Mouse (Mus musculus): ENCODE data around the gene H2-M10.3. TPM values are rescaled to one million over a fixed set of nuclear protein-coding genes. Genes with fewer than 3 reads are reported as not detected.

The H2-M10.3 gene
- polyA plus RNA-seq, 1 experiment from 2014 or later, result not detected

- H3K9ac ChIP-seq (ENCODE audit: low read depth, low read length), result no peak overlapping the region
- no peaks in the 10 kb centered on the region for H3K9me3 ChIP-seq (replicated peaks; ENCODE audit: control insufficient read depth, low read length)
- H3K36me3 ChIP-seq (ENCODE audit: control insufficient read depth, insufficient read depth), result no peaks in the 10 kb centered on the region
- ATAC-seq (ENCODE audit: low read depth), result no peak
- H3K4me2 ChIP-seq (ENCODE audit: low read depth, low read length), result peak overlapping the region; percentile 80
- H3K27me3 ChIP-seq (ENCODE audit: control insufficient read depth, insufficient read depth, low read depth, low read length), result peaks cover 3% of the 10 kb centered on the region; the same call in 1 of the 2 replicates
- 26% methylated on average over 5 of the region's 5 CpGs for WGBS (ENCODE audit: insufficient replicate concordance)
- H3K27ac ChIP-seq (ENCODE audit: low read length), result no peak overlapping the region
- peak overlapping the region; percentile 58 for H3K4me3 ChIP-seq (ENCODE audit: low read depth, low read length)
- H3K4me1 ChIP-seq (ENCODE audit: control insufficient read depth, low read depth, low read length), result no peaks in the 10 kb centered on the region; the same call in 1 of the 2 replicates
Measured at GRCm38 (mm10) chr17:36315689-36316253, 52.4 kb downstream of the H2-M10.3 start.

GRCm38 (mm10) chr17:36315041-36315688, 53.1 kb downstream of the H2-M10.3 start:
- Histone ChIP-seq H3K27ac (ENCODE audit: low read length) (no peak overlapping the region), H3K4me3 (ENCODE audit: low read depth, low read length) (peak overlapping the region; percentile 58), H3K9me3 (replicated peaks; ENCODE audit: control insufficient read depth, low read length) (no peaks in the 10 kb centered on the region), H3K4me2 (ENCODE audit: low read depth, low read length) (peak overlapping the region; percentile 80), H3K4me1 (ENCODE audit: control insufficient read depth, low read depth, low read length) (no peaks in the 10 kb centered on the region; the same call in 1 of the 2 replicates), H3K36me3 (ENCODE audit: control insufficient read depth, insufficient read depth) (no peaks in the 10 kb centered on the region), H3K27me3 (ENCODE audit: control insufficient read depth, insufficient read depth, low read depth, low read length) (peaks cover 3% of the 10 kb centered on the region; the same call in 1 of the 2 replicates), H3K9ac (ENCODE audit: low read depth, low read length) (peak overlapping the region; percentile 33; the same call in 1 of the 2 replicates)
- ATAC-seq (ENCODE audit: low read depth), result no peak
- WGBS (ENCODE audit: insufficient replicate concordance), result under 1% methylated on average over 19 of the region's 19 CpGs

Other genes starting within 250 kb of the H2-M10.3 start
- not detected in 2 replicates for gene Gm19684, start 246.7 kb downstream of the H2-M10.3 start, polyA plus RNA-seq (2015; fragmentation: Nextera tagmentation; extraction: Ambion mirVana)
- not detected in 2 replicates for gene Gm7030, start 239.0 kb downstream of the H2-M10.3 start, polyA plus RNA-seq (2015; fragmentation: Nextera tagmentation; extraction: Ambion mirVana)
- not detected in 2 replicates for gene Gm8909, start 199.9 kb downstream of the H2-M10.3 start, polyA plus RNA-seq (2015; fragmentation: Nextera tagmentation; extraction: Ambion mirVana)
- gene H2-T3, start 178.1 kb downstream of the H2-M10.3 start, polyA plus RNA-seq (2015; fragmentation: Nextera tagmentation; extraction: Ambion mirVana), result 0.19 TPM in 1 of 2 replicates, not detected in the other
- 54.1 and 59.3 TPM in 2 replicates for gene Rpp21, start 110.3 kb downstream of the H2-M10.3 start, polyA plus RNA-seq (2015; fragmentation: Nextera tagmentation; extraction: Ambion mirVana)
- gene Trim39, start 96.2 kb downstream of the H2-M10.3 start, polyA plus RNA-seq (2015; fragmentation: Nextera tagmentation; extraction: Ambion mirVana), result 4.6 and 5.0 TPM in 2 replicates
- gene H2-M10.2, start 81.9 kb downstream of the H2-M10.3 start, polyA plus RNA-seq (2015; fragmentation: Nextera tagmentation; extraction: Ambion mirVana), result not detected in 2 replicates
- not detected in 2 replicates for gene H2-M10.1, start 42.3 kb downstream of the H2-M10.3 start, polyA plus RNA-seq (2015; fragmentation: Nextera tagmentation; extraction: Ambion mirVana)
- not detected in 2 replicates for gene H2-M10.4, start 93.9 kb upstream of the H2-M10.3 start, polyA plus RNA-seq (2015; fragmentation: Nextera tagmentation; extraction: Ambion mirVana)
- gene H2-M11, start 178.7 kb upstream of the H2-M10.3 start, polyA plus RNA-seq (2015; fragmentation: Nextera tagmentation; extraction: Ambion mirVana), result not detected in 2 replicates

Data from liver, embryonic 16.5 days (tissue).